Mouse (Mus musculus) midbrain, embryonic 12.5 days (tissue): ENCODE data around the gene Gm6502. TPM values are rescaled to one million over a fixed set of nuclear protein-coding genes. Genes with fewer than 3 reads are reported as not detected.
"Not testable (repeated sequence)": the region's sequence is repeated elsewhere in the genome, so short reads cannot be mapped to it uniquely, and the experiment has no call there.

Experiments used
- ATAC-seq: fragments of 200-750 bp; cut with Nextera tagmentation; 2 replicates; pipeline ENCODE4 v1.8.0; 2017; ENCODE audit warnings: low read depth, moderate TSS enrichment, moderate library complexity; ENCODE audit not compliant: low FRiP score
- H3K27ac ChIP-seq: fragments of 300-500 bp; sonication (generic); replicated peaks from 2 replicates; pipeline ENCODE4 v1.5.1; 2016; ENCODE audit warnings: mild to moderate bottlenecking
- H3K27me3 ChIP-seq: fragments of 300-500 bp; sonication (generic); 2 replicates; pipeline ENCODE4 v1.6.1; 2016; ENCODE audit warnings: mild to moderate bottlenecking
- H3K36me3 ChIP-seq: fragments of 300-500 bp; sonication (generic); 2 replicates; pipeline ENCODE4 v1.6.1; 2016
- H3K4me1 ChIP-seq: fragments of 300-500 bp; sonication (generic); 2 replicates; pipeline ENCODE4 v1.6.1; 2016
- H3K4me2 ChIP-seq: fragments of 300-500 bp; sonication (generic); replicated peaks from 2 replicates; pipeline ENCODE4 v1.6.1; 2016; ENCODE audit warnings: mild to moderate bottlenecking, moderate library complexity
- H3K4me3 ChIP-seq: fragments of 300-500 bp; sonication (generic); 2 replicates; pipeline ENCODE4 v1.5.1; 2016; ENCODE audit warnings: mild to moderate bottlenecking
- H3K9ac ChIP-seq: fragments of 300-500 bp; sonication (generic); replicated peaks from 2 replicates; pipeline ENCODE4 v1.6.1; 2016; ENCODE audit warnings: mild to moderate bottlenecking, moderate library complexity
- H3K9me3 ChIP-seq: fragments of 300-500 bp; sonication (generic); 2 replicates; pipeline ENCODE4 v1.6.1; 2016; ENCODE audit warnings: mild to moderate bottlenecking
- WGBS: fragments of 180-500 bp; shearing (Covaris S2); methylation state at CpG from one replicate; pipeline ENCODE4 v1.1.7; 2016; 5-methylcytosine and 5-hydroxymethylcytosine counted together
- polyA plus RNA-seq: library from polyadenylated mRNA; unstranded; fragments of >200 nt; fragmentation: Nextera tagmentation; extraction: Ambion mirVana; gene quantifications from 2 replicates; pipeline ENCODE4 v1.2.1, GENCODE M21; 2016

The Gm6502 gene
- polyA plus RNA-seq: not detected in 2 replicates

- not testable (repeated sequence) for ATAC-seq, H3K4me2 ChIP-seq, H3K4me3 ChIP-seq, H3K27me3 ChIP-seq, H3K36me3 ChIP-seq, H3K9me3 ChIP-seq, H3K27ac ChIP-seq, H3K9ac ChIP-seq, H3K4me1 ChIP-seq
- WGBS: no CpG with 5 or more reads among the region's 2 CpGs
Measured at GRCm38 (mm10) chr5:94314135-94314534, at the start of gene Gm6502. Gene Gm6502 (plus strand): TSS chr5:94314435.

GRCm38 (mm10) chr5:94306696-94307095 lies 7.5 kb upstream of the Gm6502 start, which contains the start of gene A430089I19Rik:
Gene A430089I19Rik (minus strand): TSS chr5:94306796.
- H3K27me3 ChIP-seq, H3K4me3 ChIP-seq, H3K9ac ChIP-seq, ATAC-seq, H3K9me3 ChIP-seq, H3K4me1 ChIP-seq, H3K36me3 ChIP-seq, H3K4me2 ChIP-seq, H3K27ac ChIP-seq: not testable (repeated sequence)
- WGBS: 77% methylated on average over 1 of the region's 1 CpGs

DNA sequence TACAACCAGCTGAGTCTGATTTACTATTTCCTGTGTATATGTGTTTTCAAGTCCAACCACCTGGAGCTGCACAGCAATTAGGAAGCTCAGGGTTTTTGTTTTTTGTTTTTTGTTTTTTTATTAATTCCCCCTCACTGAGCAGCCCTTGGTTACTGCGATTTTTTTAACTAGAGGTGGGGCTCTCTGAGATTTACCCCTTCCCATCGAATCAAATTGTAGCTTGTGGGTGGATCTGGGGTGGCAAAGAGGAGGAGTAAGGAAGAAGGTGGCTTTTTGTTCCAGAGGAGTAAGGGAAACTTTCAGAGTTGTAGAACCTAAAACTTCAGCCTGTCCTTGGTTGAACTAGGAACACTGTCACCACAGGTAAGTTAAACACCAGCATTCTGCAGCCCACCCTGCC lies 25.2 kb downstream of the Gm6502 start, which contains the start of gene AA792892:
TSS of gene AA792892 (plus strand) at position 301 of the 400 bp plus-strand sequence.
- ATAC-seq, H3K9me3 ChIP-seq, H3K27ac ChIP-seq, H3K4me3 ChIP-seq, H3K27me3 ChIP-seq, H3K36me3 ChIP-seq, H3K9ac ChIP-seq, H3K4me1 ChIP-seq, H3K4me2 ChIP-seq: not testable (repeated sequence)
- WGBS: no CpG with 5 or more reads among the region's 2 CpGs

Other genes starting within 250 kb of the Gm6502 start
- gene BC061212, start 243.9 kb upstream of the Gm6502 start, polyA plus RNA-seq: not detected in 2 replicates
- not detected in 2 replicates for gene Gm6351, start 238.1 kb upstream of the Gm6502 start, polyA plus RNA-seq
- not detected in 2 replicates for gene Gm3106, start 96.4 kb upstream of the Gm6502 start, polyA plus RNA-seq
- gene A430089I19Rik, start 7.6 kb upstream of the Gm6502 start, polyA plus RNA-seq: not detected in 2 replicates
- not detected in 2 replicates for gene AA792892, start 25.3 kb downstream of the Gm6502 start, polyA plus RNA-seq
- not detected in 2 replicates for gene Gm7682, start 131.3 kb downstream of the Gm6502 start, polyA plus RNA-seq
- gene Gm3139, start 211.9 kb downstream of the Gm6502 start, polyA plus RNA-seq: not detected in 2 replicates